Mouse (Mus musculus) hindbrain, embryonic 14.5 days (tissue): ENCODE data around the gene Ssc5d. TPM values are rescaled to one million over a fixed set of nuclear protein-coding genes. Genes with fewer than 3 reads are reported as not detected.

Experiments
- ATAC-seq: fragments of 200-750 bp; cut with Nextera tagmentation; 2 replicates; pipeline ENCODE4 v1.8.0; 2017; ENCODE audit warnings: moderate number of reproducible peaks, mild to moderate bottlenecking, moderate TSS enrichment, moderate library complexity; ENCODE audit not compliant: low FRiP score
- DNase-seq: peaks from one replicate; pipeline ENCODE4 v3.0.0-alpha.2; 2015; ENCODE audit warnings: low spot score
- H3K27ac ChIP-seq: fragments of 300-500 bp; sonication (generic); 2 replicates; pipeline ENCODE4 v1.5.1; 2014; ENCODE audit warnings: mild to moderate bottlenecking, moderate library complexity
- H3K27me3 ChIP-seq: fragments of 300-500 bp; sonication (generic); 2 replicates; pipeline ENCODE4 v1.6.1; 2014; ENCODE audit warnings: mild to moderate bottlenecking, low read length, mixed read lengths; ENCODE audit not compliant: control insufficient read depth, insufficient read depth
- H3K36me3 ChIP-seq: fragments of 300-500 bp; sonication (generic); replicated peaks from 2 replicates; pipeline ENCODE4 v1.6.1; 2014; ENCODE audit not compliant: control insufficient read depth, insufficient read depth
- H3K4me1 ChIP-seq: fragments of 300-500 bp; sonication (generic); replicated peaks from 2 replicates; pipeline ENCODE4 v1.6.1; 2014; ENCODE audit warnings: antibody characterized with exemption, low read length, mixed read lengths; ENCODE audit not compliant: control insufficient read depth, insufficient read depth
- H3K4me2 ChIP-seq: fragments of 300-500 bp; sonication (generic); replicated peaks from 2 replicates; pipeline ENCODE4 v1.6.1; 2014; ENCODE audit warnings: mild to moderate bottlenecking, moderate library complexity
- H3K4me3 ChIP-seq: fragments of 300-500 bp; sonication (generic); replicated peaks from 2 replicates; pipeline ENCODE4 v1.5.1; 2014; ENCODE audit warnings: mild to moderate bottlenecking, low read length
- H3K9ac ChIP-seq: fragments of 300-500 bp; sonication (generic); 2 replicates; pipeline ENCODE4 v1.6.1; 2014
- H3K9me3 ChIP-seq: fragments of 300-500 bp; sonication (generic); 2 replicates; pipeline ENCODE4 v1.6.1; 2016; ENCODE audit warnings: low read length; ENCODE audit not compliant: control insufficient read depth
- WGBS: fragments of 180-500 bp; shearing (Covaris S2); extraction: QIAGEN DNeasy Blood & Tissue Kit; methylation state at CpG from one replicate; pipeline ENCODE4 v1.1.7; 2014; 5-methylcytosine and 5-hydroxymethylcytosine counted together
- polyA plus RNA-seq: library from polyadenylated mRNA; unstranded; fragments of >200 nt; fragmentation: Nextera tagmentation; extraction: Ambion mirVana; gene quantifications from 2 replicates; pipeline ENCODE4 v1.2.1, GENCODE M21; 2014

Ssc5d gene
- polyA plus RNA-seq, 1 experiment from 2014 or later, result 0.74 TPM

GRCm38 (mm10) chr7:4953815-4954445 is 28.3 kb downstream of the Ssc5d start:
- no peaks in the 10 kb centered on the region for H3K4me1 ChIP-seq
- no peak overlapping the region for H3K9ac ChIP-seq
- no peaks in the 10 kb centered on the region for H3K9me3 ChIP-seq
- ATAC-seq (no peak), DNase-seq (no peak)
- H3K27me3 ChIP-seq, result no peaks in the 10 kb centered on the region
- H3K36me3 ChIP-seq, result no peaks in the 10 kb centered on the region
- no peak overlapping the region for H3K27ac ChIP-seq
- no peak overlapping the region for H3K4me3 ChIP-seq
- 37% methylated on average over 10 of the region's 10 CpGs for WGBS
- no peak overlapping the region for H3K4me2 ChIP-seq

GRCm38 (mm10) chr7:4957361-4957760 is 31.8 kb downstream of the Ssc5d start:
- H3K9ac ChIP-seq, result no peak overlapping the region
- H3K4me2 ChIP-seq, result no peak overlapping the region
- no peak overlapping the region for H3K4me3 ChIP-seq
- no peak overlapping the region for H3K27ac ChIP-seq
- H3K36me3 ChIP-seq, result no peaks in the 10 kb centered on the region
- no peaks in the 10 kb centered on the region for H3K27me3 ChIP-seq
- H3K4me1 ChIP-seq, result no peaks in the 10 kb centered on the region
- DNase-seq (no peak), ATAC-seq (no peak)
- H3K9me3 ChIP-seq, result no peaks in the 10 kb centered on the region
- WGBS, result 86% methylated on average over 10 of the region's 10 CpGs

- Histone ChIP-seq H3K4me2 (no peak overlapping the region), H3K4me3 (no peak overlapping the region), H3K27me3 (no peaks in the 10 kb centered on the region), H3K4me1 (no peaks in the 10 kb centered on the region), H3K9me3 (no peaks in the 10 kb centered on the region), H3K36me3 (no peaks in the 10 kb centered on the region), H3K9ac (no peak overlapping the region), H3K27ac (no peak overlapping the region)
- 77% methylated on average over 5 of the region's 5 CpGs for WGBS
- DNase-seq (peak; percentile 19), ATAC-seq (no peak)
These were observed 37.9 kb downstream of the Ssc5d start for GRCm38 (mm10) chr7:4963527-4963926.

GRCm38 (mm10) chr7:4964272-4964671 is 38.7 kb downstream of the Ssc5d start, which contains the start of gene Sbk2:
Gene Sbk2 (minus strand): TSS chr7:4964406.
- peak; percentile 64; the same call in 1 of the 2 replicates for ATAC-seq
- no peaks in the 10 kb centered on the region for H3K9me3 ChIP-seq
- no peak within 1 kb of the TSS for H3K4me2 ChIP-seq

GRCm38 (mm10) chr7:4964988-4965387 is 39.4 kb downstream of the Ssc5d start:
- H3K9me3 ChIP-seq, result no peaks in the 10 kb centered on the region
- H3K36me3 ChIP-seq, result no peaks in the 10 kb centered on the region
- H3K27me3 ChIP-seq, result no peaks in the 10 kb centered on the region
- H3K4me3 ChIP-seq, result no peak overlapping the region
- no peaks in the 10 kb centered on the region for H3K4me1 ChIP-seq
- DNase-seq, result no peak
- WGBS, result 84% methylated on average over 5 of the region's 5 CpGs
- H3K4me2 ChIP-seq, result no peak overlapping the region
- H3K9ac ChIP-seq, result no peak overlapping the region
- no peak overlapping the region for H3K27ac ChIP-seq
- ATAC-seq, result no peak

More at GRCm38 (mm10) chr7:4964272-4964671, 38.7 kb downstream of the Ssc5d start, which contains the start of gene Sbk2:
- no peak within 1 kb of the TSS for H3K27ac ChIP-seq
- no peaks in the 10 kb centered on the region for H3K36me3 ChIP-seq
- no peak within 1 kb of the TSS for H3K9ac ChIP-seq
- H3K4me3 ChIP-seq, result no peak within 1 kb of the TSS
- 7% methylated on average over 10 of the region's 10 CpGs for WGBS
- DNase-seq, result peak; percentile 44
- H3K4me1 ChIP-seq, result no peaks in the 10 kb centered on the region
- no peaks in the 10 kb centered on the region for H3K27me3 ChIP-seq

- H3K27ac ChIP-seq, result no peak within 1 kb of the TSS
- H3K4me1 ChIP-seq, result no peaks in the 10 kb centered on the region
- H3K4me2 ChIP-seq, result no peak within 1 kb of the TSS
- no peak within 1 kb of the TSS for H3K9ac ChIP-seq
- H3K36me3 ChIP-seq, result no peaks in the 10 kb centered on the region
- DNase-seq (no peak), ATAC-seq (no peak)
- H3K9me3 ChIP-seq, result no peaks in the 10 kb centered on the region
- H3K4me3 ChIP-seq, result no peak within 1 kb of the TSS
- 37% methylated on average over 6 of the region's 6 CpGs for WGBS
- no peaks in the 10 kb centered on the region for H3K27me3 ChIP-seq
These were observed 45.5 kb downstream of the Ssc5d start, which contains the start of gene Sbk3 for GRCm38 (mm10) chr7:4971068-4971467. Gene Sbk3 (minus strand): TSS chr7:4971168.

GRCm38 (mm10) chr7:4971710-4972109 is 46.1 kb downstream of the Ssc5d start:
- DNase-seq, result no peak
- no peak for ATAC-seq
- 34% methylated on average over 7 of the region's 7 CpGs for WGBS
- Histone ChIP-seq H3K36me3 (no peaks in the 10 kb centered on the region), H3K4me1 (no peaks in the 10 kb centered on the region), H3K27ac (no peak overlapping the region), H3K9ac (no peak overlapping the region), H3K9me3 (no peaks in the 10 kb centered on the region), H3K4me3 (no peak overlapping the region), H3K4me2 (no peak overlapping the region), H3K27me3 (no peaks in the 10 kb centered on the region)

- no peaks in the 10 kb centered on the region for H3K27me3 ChIP-seq
- DNase-seq (no peak), ATAC-seq (no peak)
- H3K9ac ChIP-seq, result no peak overlapping the region
- 83% methylated on average over 18 of the region's 18 CpGs for WGBS
- no peaks in the 10 kb centered on the region for H3K36me3 ChIP-seq
- H3K4me3 ChIP-seq, result no peak overlapping the region
- H3K4me2 ChIP-seq, result no peak overlapping the region
- no peaks in the 10 kb centered on the region for H3K9me3 ChIP-seq
- no peaks in the 10 kb centered on the region for H3K4me1 ChIP-seq
- no peak overlapping the region for H3K27ac ChIP-seq
These were observed 46.9 kb downstream of the Ssc5d start for GRCm38 (mm10) chr7:4972321-4973047.

- H3K27ac ChIP-seq, result no peak overlapping the region
- no peaks in the 10 kb centered on the region for H3K9me3 ChIP-seq
- DNase-seq (no peak), ATAC-seq (no peak)
- H3K36me3 ChIP-seq, result no peaks in the 10 kb centered on the region
- no peak overlapping the region for H3K4me3 ChIP-seq
- H3K9ac ChIP-seq, result no peak overlapping the region
- H3K4me1 ChIP-seq, result no peaks in the 10 kb centered on the region
- no peak overlapping the region for H3K4me2 ChIP-seq
- no peaks in the 10 kb centered on the region for H3K27me3 ChIP-seq
- 80% methylated on average over 4 of the region's 4 CpGs for WGBS
These were observed 49.9 kb downstream of the Ssc5d start for GRCm38 (mm10) chr7:4975455-4975854.
